ENCODE assay signal across 8 mouse cellular contexts in genomic region chr1:89092019-89092418, GRCm38 (mm10). TPM values are rescaled to one million over a fixed set of nuclear protein-coding genes. Genes with fewer than 3 reads are reported as not detected.
A peak's percentile ranks its signal among the peaks of the same experiment; 100 is the strongest.
DNase-seq lines count a peak whose midpoint lies in the region; ATAC-seq lines count a peak whose summit lies in the region.

No protein-coding gene starts in this region.

- peak overlapping the region; percentile 46 for H3K4me2 ChIP-seq in kidney, embryonic 15.5 days
- H3K4me2 ChIP-seq in embryonic facial prominence, embryonic 13.5 days, result peak overlapping the region; percentile 53
- peak overlapping the region; percentile 33 for H3K4me2 ChIP-seq in hindbrain, embryonic 12.5 days (replicated peaks)
- H3K4me2 ChIP-seq in midbrain, embryonic 15.5 days, result peak overlapping the region; percentile 25; the same call in 1 of the 2 replicates

- no peak overlapping the region for H3K4me3 ChIP-seq in kidney, embryonic 15.5 days (replicated peaks)
- H3K4me3 ChIP-seq in embryonic facial prominence, embryonic 13.5 days, result peak overlapping the region; percentile 24; the same call in 1 of the 2 replicates
- H3K4me3 ChIP-seq in hindbrain, embryonic 12.5 days, result no peak overlapping the region
- H3K4me3 ChIP-seq in midbrain, embryonic 15.5 days, result no peak overlapping the region

- H3K9me3 ChIP-seq in kidney, embryonic 15.5 days (replicated peaks), result no peaks in the 10 kb centered on the region
- no peaks in the 10 kb centered on the region for H3K9me3 ChIP-seq in embryonic facial prominence, embryonic 13.5 days
- H3K9me3 ChIP-seq in hindbrain, embryonic 12.5 days (replicated peaks), result no peaks in the 10 kb centered on the region
- H3K9me3 ChIP-seq in midbrain, embryonic 15.5 days, result no peaks in the 10 kb centered on the region

- peaks cover 88% of the 10 kb centered on the region for H3K4me1 ChIP-seq in kidney, embryonic 15.5 days
- H3K4me1 ChIP-seq in embryonic facial prominence, embryonic 13.5 days, result peaks cover 92% of the 10 kb centered on the region
- peaks cover 77% of the 10 kb centered on the region for H3K4me1 ChIP-seq in hindbrain, embryonic 12.5 days
- H3K4me1 ChIP-seq in midbrain, embryonic 15.5 days, result peaks cover 37% of the 10 kb centered on the region

- ATAC-seq in kidney, embryonic 15.5 days (replicated peaks; ENCODE audit: low FRiP score), result no peak
- ATAC-seq in embryonic facial prominence, embryonic 13.5 days (ENCODE audit: insufficient number of reproducible peaks, insufficient read depth, low FRiP score, low TSS enrichment, low read depth), result no peak
- ATAC-seq in hindbrain, embryonic 12.5 days (ENCODE audit: low FRiP score), result no peak
- ATAC-seq in midbrain, embryonic 15.5 days (replicated peaks), result 0 out of 2 replicates have a peak, but pooled peaks have one; percentile 41

- H3K9ac ChIP-seq in kidney, embryonic 15.5 days, result no peak overlapping the region
- peak overlapping the region; percentile 49; the same call in 1 of the 2 replicates for H3K9ac ChIP-seq in embryonic facial prominence, embryonic 13.5 days
- H3K9ac ChIP-seq in hindbrain, embryonic 12.5 days, result no peak overlapping the region
- no peak overlapping the region for H3K9ac ChIP-seq in midbrain, embryonic 15.5 days

- H3K27me3 ChIP-seq in kidney, embryonic 15.5 days, result no peaks in the 10 kb centered on the region
- H3K27me3 ChIP-seq in embryonic facial prominence, embryonic 13.5 days, result no peaks in the 10 kb centered on the region
- H3K27me3 ChIP-seq in hindbrain, embryonic 12.5 days, result no peaks in the 10 kb centered on the region
- H3K27me3 ChIP-seq in midbrain, embryonic 15.5 days (replicated peaks), result no peaks in the 10 kb centered on the region

- peak overlapping the region; percentile 90 for H3K27ac ChIP-seq in kidney, embryonic 15.5 days
- H3K27ac ChIP-seq in embryonic facial prominence, embryonic 13.5 days, result peak overlapping the region; percentile 91
- H3K27ac ChIP-seq in hindbrain, embryonic 12.5 days, result peak overlapping the region; percentile 58; the same call in 1 of the 2 replicates
- H3K27ac ChIP-seq in midbrain, embryonic 15.5 days, result peak overlapping the region; percentile 48; the same call in 1 of the 2 replicates

- no peak for DNase-seq in kidney, adult 18-20 months
- no peak for DNase-seq in c-Kit-positive CD71-positive TER-119-positive erythroid progenitor cells, embryonic 14.5 days (ENCODE audit: low spot score)
- no peak for DNase-seq in frontal cortex, postnatal 10 days (ENCODE audit: low spot score in 2 of 2)
- no peak for DNase-seq in lung, postnatal 4 days

- no peaks in the 10 kb centered on the region for H3K36me3 ChIP-seq in kidney, embryonic 15.5 days
- H3K36me3 ChIP-seq in embryonic facial prominence, embryonic 13.5 days, result no peaks in the 10 kb centered on the region
- H3K36me3 ChIP-seq in hindbrain, embryonic 12.5 days, result no peaks in the 10 kb centered on the region
- H3K36me3 ChIP-seq in midbrain, embryonic 15.5 days (replicated peaks), result no peaks in the 10 kb centered on the region

- 29% methylated on average over 5 of the region's 5 CpGs for WGBS in kidney, embryonic 15.5 days
- 19% methylated on average over 5 of the region's 5 CpGs for WGBS in embryonic facial prominence, embryonic 13.5 days
- WGBS in hindbrain, embryonic 12.5 days, result 25% methylated on average over 5 of the region's 5 CpGs
- WGBS in midbrain, embryonic 15.5 days, result 44% methylated on average over 5 of the region's 5 CpGs

RNA-seq across cellular contexts. Expression of gene Sh3bp4, which starts 21.8 kb away (rescaled TPM):
- 25.4 and 28.7 TPM in 2 replicates for polyA plus RNA-seq in kidney, embryonic 15.5 days (2015; fragmentation: Nextera tagmentation; extraction: Ambion mirVana)
- 24.1 and 26.1 TPM in 2 replicates for polyA plus RNA-seq in embryonic facial prominence, embryonic 13.5 days (2015; fragmentation: Nextera tagmentation; extraction: Ambion mirVana)
- polyA plus RNA-seq in hindbrain, embryonic 12.5 days (2016; fragmentation: Nextera tagmentation; extraction: Ambion mirVana), result 28.0 and 31.4 TPM in 2 replicates
- 12.3 and 12.4 TPM in 2 replicates for polyA plus RNA-seq in midbrain, embryonic 15.5 days (2015; fragmentation: Nextera tagmentation; extraction: Ambion mirVana)
